Mouse (Mus musculus): Measurements from ENCODE around the gene Dnah8. TPM values are rescaled to one million over a fixed set of nuclear protein-coding genes. Genes with fewer than 3 reads are reported as not detected.

The Dnah8 gene
- total RNA-seq, 2 experiments from 2014 or later, result 20.3 to 23.1 TPM

DNA sequence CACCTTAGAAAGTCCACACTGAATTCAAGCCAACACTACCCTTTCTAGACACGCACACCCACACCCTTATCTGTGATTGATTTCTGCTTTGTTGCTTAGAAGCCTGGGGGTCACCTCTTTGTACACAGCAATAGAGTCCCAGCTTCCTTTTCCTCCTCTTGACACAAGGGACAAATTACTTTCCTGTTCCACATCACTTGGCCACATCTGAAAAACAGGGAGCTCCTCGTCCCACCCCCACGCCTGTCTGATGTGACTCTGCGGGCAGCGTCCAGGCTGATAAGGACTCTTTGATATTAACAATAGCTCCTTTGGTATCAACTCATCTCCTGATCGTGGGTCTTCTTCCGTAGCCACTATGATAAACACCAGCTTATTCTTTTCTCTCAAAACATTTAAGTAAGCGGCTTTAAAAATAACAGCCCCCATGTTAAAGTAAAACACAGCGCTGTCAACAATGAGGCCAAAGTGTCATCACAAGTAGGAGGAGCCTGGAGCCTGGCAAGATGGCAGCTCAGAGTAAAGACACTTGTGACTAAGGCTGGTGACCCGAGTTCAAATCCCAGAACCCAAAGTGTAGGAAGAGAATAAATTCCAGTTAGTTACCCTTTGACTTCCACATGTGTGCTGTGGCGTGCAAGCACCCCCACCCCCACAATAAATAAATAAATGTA is 234.6 kb downstream of the Dnah8 start:
- no peak for ATAC-seq (replicated peaks; ENCODE audit: poor library complexity, severe bottlenecking)

DNA sequence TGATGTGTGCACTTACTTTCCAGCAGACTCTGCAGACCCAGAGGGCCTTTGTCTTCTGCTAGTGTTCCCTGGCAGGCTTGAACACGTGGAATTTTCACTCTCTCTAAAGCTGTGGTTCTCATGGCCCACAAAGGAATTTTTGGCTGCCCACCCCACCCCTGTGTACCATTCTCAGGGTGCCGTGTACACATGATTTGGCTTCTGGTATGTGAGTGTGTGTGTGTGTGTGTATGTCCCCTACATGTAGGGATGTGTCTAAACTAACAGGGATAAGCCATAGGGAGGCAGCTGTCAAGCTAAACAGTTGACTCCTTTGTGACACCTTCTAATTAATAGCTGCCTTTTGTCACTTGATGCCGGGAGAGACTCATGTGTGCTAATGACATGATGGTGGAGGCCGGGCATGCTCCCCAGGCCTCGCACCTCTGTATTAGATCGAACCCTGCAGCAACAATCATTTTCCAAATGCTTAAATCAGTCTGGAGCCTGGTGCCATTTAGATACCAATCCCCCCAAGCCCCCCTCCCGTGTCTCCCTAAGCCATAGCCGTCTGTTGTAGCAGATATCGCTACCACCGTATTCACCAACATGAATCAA is 235.9 kb downstream of the Dnah8 start:
- ATAC-seq (replicated peaks; ENCODE audit: poor library complexity, severe bottlenecking), result no peak

DNA sequence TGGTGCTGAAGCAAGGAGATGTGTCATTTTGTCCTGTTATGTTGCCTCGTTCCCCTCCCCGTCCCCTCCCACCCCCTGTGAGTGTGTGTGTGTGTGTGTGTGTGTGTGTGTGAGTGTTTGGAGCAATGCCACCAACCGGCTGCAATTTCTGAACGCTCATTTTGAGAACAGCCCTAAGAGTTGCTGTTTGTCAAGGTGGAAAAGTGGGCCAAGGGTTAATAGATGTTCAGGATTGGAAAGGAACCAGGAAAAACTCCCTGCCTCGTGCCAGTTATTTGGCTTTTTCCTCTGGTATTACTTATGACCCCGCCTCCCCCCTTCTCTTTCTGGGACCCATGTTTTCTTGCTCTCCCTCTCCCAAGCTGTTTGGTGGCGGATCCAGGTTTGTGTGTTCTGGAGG is 236.5 kb downstream of the Dnah8 start:
- ATAC-seq (replicated peaks; ENCODE audit: poor library complexity, severe bottlenecking), result no peak

DNA sequence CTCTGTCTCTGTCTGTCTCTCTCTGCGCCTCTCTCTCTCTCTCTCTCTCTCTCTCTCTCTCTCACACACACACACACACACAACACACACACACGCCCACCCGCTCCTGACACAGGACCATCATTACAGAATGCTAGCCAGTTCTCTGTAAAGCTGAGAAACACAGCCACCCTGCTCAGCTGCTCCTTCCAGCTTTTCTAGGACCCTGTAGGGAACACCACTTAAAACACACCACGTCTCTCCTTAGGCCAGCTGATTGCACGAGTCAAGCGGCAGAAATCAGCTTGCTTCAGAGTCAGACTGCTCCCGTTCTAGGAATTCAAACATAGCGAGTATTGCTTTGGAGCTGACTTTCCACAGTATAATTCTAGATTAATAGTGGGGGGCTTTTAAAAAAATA is 242.1 kb downstream of the Dnah8 start:
- ATAC-seq (replicated peaks; ENCODE audit: poor library complexity, severe bottlenecking), result no peak

DNA sequence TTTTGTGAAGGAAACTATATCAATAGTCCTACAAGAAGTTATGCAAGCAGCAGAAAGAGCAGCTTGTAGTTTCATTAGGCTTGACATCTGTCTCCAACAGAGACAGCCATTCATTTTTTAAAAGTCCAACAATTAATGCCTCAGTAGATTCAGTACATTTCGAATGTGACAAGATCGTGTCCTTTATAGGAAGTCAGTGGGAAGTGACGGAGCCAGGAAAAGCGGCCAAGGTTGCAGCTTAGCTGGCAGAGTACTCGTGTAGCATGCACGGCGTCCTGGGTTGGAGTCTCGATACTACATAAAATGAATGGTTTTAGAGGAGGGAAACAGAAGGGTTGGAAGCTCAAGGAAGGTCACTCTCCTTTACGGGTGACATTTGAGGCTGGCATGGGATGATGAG is 242.8 kb downstream of the Dnah8 start:
- no peak for ATAC-seq (replicated peaks; ENCODE audit: poor library complexity, severe bottlenecking)

DNA sequence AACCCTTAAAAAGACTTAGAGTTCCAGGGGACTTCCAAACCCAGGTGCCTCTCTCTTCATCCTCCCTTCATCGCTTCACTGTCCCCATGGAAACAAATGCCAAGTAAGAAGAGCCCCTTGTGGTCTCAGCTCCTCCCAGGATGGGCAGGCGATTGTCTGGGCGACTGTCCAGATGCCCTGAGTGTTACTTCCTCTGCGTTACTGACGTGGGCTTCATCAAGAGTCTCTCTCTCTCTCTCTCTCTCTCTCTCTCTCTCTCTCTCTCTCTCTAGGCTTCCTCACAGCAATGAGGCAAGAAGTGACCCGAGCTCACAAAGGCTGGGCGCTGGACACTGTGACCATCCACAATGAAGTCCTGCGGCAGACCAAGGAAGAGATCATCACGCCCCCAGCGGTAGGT is 246.9 kb downstream of the Dnah8 start:
- peak; percentile 44 for ATAC-seq (replicated peaks; ENCODE audit: poor library complexity, severe bottlenecking)

DNA sequence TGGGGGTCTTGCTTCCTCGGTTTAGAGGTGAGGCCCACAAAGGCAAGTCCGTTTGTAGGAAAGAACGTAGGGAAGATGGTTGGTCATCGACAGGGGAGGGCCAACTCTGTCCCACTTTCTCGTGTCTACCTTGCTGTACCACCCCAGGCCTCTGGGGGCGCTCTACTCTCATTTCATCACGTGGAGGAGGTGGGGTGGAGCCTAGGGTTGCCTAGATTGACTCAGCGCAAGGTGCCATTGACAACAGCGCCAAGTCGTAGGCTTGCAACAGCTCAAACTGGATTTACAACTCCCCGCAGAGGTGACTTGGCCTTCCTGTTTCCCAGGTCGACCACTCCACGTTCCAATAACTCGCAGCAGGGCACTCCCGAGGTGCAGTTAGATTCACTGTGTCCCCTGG is 250.1 kb downstream of the Dnah8 start:
- ATAC-seq (replicated peaks; ENCODE audit: poor library complexity, severe bottlenecking), result no peak

DNA sequence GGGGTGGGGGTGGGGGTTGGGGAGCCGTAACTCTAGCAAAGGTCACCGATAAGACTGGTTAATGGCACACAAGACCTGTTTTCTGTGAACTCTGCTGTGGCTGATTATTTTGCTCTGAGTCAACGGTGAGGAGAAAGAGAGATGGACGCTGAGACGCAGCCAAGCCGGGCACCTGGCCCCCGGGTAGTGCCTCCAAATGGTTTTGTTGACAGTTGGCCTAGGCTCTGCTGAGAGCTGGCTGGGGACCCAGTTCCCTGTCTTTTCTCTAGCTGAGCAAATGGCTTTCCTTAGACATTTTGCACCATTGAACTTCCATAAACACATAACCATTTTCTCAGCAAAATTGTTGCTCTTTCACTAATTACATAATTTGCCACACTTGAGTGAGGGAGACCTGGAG is 253.3 kb downstream of the Dnah8 start:
- no peak for ATAC-seq (replicated peaks; ENCODE audit: poor library complexity, severe bottlenecking)

DNA sequence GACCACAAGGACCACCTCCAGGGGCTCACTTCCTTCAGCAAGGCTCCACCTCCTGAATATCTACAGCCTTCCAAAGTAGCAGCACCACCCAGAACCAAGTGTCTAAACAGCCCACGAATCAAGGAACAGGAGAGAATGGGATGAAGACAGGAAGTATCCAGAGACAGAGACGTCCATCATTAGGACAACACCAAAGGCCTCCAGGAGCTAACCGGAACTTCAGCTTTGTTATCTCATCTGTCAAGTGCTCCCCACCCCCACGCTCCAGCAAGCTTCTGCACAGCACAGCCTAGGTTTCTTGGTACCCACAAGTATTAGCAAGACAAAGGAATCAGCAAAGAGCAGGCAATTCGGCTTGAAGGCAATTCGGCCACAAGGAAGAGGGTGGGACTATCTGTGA is 254.5 kb downstream of the Dnah8 start:
- no peak for ATAC-seq (replicated peaks; ENCODE audit: poor library complexity, severe bottlenecking)

DNA sequence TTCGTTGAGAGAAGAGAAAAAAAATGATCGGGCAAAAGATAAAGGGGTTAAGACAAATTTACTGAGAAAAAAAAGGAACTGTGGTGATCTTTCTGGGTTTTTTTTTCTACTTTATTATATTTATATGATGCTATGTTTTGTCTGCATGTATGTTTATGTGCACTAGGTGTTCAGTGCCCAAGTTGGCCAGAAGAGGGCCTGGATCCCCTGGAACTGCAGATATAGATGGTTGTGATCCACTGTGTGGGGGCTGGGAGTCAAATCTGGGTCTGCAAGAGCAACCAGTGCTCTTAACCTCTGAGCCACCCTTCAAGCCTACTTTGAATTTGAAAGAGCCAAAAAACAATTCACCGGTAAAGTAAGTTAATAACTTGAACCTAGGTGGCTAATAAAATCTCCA is 256.2 kb downstream of the Dnah8 start:
- ATAC-seq (replicated peaks; ENCODE audit: poor library complexity, severe bottlenecking), result no peak

DNA sequence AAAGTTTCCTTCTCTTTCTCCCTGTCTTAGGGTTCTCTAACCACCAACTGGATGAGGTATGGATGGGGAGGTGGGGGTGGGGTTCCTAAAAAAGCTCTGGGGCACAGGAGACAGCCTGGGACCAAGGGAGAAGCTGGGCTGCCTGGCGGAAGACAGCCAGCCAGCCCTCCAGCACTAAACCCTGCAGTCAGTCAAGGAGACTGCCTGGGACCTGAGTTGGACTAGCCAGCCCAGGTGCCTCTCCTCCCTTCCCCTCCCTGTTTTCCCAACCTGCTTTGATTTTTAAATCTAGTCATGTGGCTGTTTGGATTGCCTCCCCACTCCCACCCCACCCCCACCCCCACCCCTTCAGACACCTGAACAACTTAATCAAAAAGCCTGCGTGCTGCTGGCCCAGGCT is 256.8 kb downstream of the Dnah8 start:
- no peak for ATAC-seq (replicated peaks; ENCODE audit: poor library complexity, severe bottlenecking)

DNA sequence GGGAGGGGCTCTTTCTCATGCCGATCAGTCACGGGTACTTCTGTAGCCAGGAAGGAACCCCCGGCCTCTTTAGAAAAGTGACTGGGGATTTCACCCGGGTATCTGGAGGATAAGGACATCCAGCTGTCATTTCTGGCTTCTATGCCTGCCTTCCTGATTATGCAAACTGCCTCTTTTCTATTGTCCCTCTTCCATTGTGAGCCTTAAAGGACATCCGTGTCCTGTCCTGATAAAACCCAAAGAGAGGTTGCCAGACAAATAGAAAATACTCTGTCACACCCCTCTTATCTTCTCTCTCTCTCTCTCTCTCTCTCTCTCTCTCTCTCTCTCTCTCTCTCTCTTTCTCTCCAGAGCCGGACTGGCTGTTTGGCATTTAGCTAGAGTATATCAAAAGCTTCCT is 258.1 kb downstream of the Dnah8 start:
- ATAC-seq (replicated peaks; ENCODE audit: poor library complexity, severe bottlenecking), result no peak

DNA sequence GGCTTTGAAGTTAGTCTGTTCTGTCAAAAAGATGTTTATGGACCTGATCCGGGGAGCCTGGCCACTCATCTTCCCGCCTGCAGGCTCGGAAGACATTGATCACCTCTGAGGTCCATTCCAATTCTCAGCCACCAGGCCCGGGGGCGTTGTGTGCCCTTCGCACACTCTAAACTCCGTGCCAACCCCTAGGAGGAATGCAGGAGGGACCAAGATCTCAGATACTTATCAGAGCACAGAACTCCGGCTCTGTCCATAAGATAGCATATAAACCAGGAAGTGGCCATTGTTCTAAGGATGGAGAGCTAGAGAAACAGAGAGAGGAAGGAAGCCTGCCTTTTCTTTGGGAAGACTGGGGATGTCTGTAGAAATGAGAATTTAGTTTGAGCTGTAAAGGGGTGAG is 259.4 kb downstream of the Dnah8 start:
- ATAC-seq (replicated peaks; ENCODE audit: poor library complexity, severe bottlenecking), result no peak

DNA sequence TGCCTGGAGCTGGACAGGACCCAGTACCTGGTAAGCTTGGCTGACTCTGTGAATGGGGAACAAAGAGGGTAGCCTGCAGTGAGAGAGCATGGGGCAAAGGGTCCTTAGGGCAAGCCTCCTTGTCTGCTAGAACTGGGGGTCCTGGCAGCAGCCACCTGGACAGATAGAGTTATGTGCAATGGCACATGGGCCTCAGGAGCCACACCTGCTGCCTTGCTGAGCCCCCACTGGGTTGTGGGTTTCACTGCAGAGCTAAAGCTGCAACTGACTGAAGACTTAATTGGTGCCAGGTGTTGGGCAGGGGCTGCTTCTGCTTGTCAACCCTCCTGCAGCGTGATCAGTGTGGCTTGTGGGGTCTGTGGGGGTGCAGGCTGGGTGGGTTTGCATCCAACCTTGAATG is 267.9 kb downstream of the Dnah8 start:
- ATAC-seq (replicated peaks; ENCODE audit: poor library complexity, severe bottlenecking), result no peak

DNA sequence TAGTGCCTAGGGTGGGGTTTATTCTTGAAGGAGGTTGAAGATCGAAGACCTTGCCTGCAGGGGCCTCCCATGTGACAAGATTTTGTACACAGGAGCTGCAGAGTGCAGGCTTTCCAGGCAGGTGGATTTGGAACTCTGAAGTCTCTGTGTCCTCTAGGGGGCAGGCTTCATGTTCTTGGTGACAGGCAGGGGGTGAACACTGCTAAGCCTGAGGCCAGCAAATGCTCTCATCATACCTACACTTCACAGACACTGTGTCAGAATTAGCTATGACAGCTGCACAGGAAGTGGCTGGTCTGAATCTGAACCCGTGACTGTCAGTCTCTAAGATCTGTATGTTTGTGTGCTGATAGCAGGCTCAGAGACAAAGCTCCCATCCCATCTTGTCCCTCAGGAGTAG is 268.6 kb downstream of the Dnah8 start:
- no peak for ATAC-seq (replicated peaks; ENCODE audit: poor library complexity, severe bottlenecking)

DNA sequence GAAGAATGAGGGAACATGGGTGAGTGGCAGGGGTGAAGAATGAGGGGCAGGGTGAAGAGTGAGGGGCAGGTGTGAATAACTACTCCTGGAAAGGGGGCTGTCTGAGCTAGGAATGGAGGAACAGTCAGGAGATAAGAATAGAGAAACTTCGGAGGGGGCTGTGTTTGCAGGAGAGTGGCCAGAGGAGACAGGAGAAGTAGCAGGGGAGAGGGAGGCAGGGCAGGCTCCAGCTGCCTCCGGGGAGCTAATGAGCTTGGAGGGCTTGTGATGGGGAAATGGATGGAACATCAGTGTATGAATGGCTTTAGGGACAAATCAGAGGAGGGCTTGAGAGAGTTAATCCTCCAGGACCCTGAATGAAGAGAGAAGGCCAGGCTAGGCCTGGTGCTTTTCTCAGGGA is 272.9 kb downstream of the Dnah8 start:
- ATAC-seq (replicated peaks; ENCODE audit: poor library complexity, severe bottlenecking), result no peak

DNA sequence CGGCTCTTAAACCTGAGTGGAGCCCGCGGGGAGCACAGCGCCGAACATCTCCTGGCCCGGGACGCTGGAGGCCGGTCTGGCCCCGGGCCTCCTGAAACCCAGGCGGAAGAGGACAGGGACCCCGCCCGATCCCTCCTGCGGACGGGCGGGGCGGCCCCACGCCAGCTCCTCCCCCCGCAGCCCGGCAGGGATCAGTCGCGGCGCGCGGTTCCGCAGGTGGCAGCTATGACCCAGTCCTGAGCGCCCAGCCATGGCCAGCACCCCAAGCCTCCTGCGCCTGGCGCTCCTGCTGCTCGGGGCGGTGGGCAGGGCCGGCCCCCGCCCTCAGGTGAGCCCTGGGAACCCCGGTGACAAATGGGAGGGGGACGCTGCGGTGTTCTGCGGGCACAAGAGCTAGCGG is 277.5 kb downstream of the Dnah8 start, which contains the start of gene Glp1r:
Gene Glp1r (plus strand): TSS at position 191 of the 400 bp plus-strand sequence.
- ATAC-seq (replicated peaks; ENCODE audit: poor library complexity, severe bottlenecking), result peak; percentile 69

DNA sequence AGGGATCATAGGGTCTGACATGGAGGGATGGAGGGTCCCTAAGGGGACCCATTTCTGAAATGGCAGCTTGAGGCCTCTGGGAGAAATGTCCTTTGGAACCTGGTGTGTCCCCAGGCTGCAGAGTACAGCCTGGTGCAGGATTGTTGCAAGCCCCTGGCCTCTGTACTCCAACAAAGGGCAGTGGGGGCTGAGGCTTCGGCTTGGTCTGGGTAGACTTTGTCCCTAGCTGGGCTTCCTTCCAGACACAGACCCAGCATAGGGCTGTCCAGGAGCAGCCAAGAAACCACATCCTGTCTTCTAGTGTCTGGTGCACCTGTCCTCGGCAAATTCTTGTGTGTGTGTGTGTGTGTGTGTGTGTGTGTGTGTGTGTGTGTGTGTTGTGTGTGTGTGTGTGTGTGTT is 279.9 kb downstream of the Dnah8 start:
- ATAC-seq (replicated peaks; ENCODE audit: poor library complexity, severe bottlenecking), result no peak

DNA sequence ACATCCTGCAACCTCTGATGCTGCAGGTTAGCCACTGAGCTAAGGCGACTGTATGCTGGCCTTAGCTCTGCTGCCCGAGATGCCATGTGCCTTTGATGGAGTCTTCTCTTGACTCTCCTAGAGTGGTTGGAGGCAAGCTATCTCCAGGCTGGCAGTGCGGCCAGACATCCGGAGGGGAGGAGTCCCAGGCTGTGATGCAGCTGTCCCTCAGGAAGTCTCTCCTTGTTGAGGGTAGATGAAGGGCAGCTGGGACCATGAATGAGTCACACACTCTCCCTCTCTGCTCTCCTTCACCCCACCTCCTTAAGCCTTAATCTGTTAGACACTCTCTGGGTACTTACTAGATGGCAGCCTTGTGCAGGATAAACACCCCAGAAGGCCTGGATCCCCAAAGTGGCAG is 283.4 kb downstream of the Dnah8 start:
- 0 out of 2 replicates have a peak, but pooled peaks have one; percentile 17 for ATAC-seq (replicated peaks; ENCODE audit: poor library complexity, severe bottlenecking)

DNA sequence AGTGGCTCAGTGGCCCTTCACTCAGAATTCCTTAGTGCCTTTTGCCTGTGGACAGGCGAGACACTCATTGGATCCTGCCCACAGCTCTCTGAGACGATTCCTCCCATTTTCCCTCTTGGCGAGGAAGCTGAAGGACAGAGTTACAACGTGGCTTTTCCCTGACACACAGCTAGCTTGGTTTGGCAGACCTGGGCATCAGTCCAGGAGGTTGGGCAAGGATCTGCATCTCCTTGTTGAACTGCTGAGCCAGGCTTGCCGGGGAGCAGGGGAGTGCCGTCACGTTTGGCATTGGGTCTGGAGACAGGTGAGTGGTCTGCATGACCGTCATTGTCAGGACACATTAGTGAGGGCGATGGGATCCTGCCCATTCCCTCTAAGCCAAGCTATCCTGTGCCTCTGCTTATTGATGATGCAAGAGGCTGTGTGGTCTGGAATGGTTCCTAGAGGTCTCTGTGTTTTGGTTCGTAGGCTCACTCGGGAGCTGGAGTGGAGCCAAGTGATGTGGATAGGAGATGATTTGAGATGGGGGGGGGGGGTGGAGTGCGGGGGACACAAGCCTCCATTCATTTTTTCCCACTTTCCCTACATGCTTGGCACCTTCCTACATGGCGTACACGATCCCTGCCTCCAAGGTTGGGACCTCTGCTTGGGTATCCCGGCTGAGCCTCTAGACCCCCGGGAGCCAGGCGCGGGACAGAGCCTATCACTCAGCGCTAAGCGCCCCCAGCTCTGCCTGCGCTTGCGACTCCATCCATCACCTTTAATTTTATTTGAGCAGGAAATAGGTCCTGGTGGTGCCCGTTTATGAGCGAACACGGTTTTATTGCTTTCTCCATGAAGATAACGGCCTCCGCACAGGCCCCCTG is 286.9 kb downstream of the Dnah8 start:
- ATAC-seq (replicated peaks; ENCODE audit: poor library complexity, severe bottlenecking), result no peak

DNA sequence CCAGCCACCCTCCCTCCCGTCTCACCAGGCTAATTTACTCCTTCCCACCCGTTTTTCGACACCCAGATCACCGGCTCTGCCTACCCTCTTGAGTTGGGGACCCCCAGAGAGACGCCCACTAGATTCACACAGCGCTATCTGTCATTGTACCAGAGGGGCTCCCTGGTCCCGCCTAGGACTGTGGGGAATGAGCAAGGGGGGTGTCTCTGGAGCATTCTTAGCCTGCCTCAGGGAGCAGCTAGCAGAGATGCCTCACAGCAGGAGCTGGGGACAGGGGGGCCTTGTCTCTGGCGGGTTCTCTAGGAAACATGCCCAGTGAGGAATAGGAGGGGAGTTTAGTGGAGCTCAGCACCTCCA is 287.6 kb downstream of the Dnah8 start:
- ATAC-seq (replicated peaks; ENCODE audit: poor library complexity, severe bottlenecking), result no peak

DNA sequence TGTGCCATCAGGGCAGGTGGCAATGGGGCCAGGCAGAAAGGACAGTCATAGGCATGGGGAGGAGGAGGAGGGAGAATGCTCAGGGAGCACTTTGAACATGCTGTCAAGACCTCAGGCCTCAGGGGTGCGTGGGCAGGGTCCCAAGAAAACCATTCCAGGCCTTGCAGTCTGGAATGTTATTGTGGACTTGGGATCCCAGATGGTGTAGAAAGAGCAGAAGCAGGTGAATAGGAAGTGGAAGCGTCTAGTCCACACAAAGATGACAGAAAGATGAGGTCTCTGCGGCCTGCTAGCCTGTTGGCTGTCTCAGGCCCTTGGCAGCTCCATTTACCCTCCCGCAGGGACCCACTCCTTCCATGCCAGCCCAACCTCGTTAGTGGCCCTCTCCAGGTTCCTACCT is 288.4 kb downstream of the Dnah8 start:
- no peak for ATAC-seq (replicated peaks; ENCODE audit: poor library complexity, severe bottlenecking)
